Comparison of ENCODE assay signal across 8 mouse cellular contexts in genomic region chr9:14613308-14614204, GRCm38 (mm10). TPM values are rescaled to one million over a fixed set of nuclear protein-coding genes. Genes with fewer than 3 reads are reported as not detected.
DNase-seq lines count a peak whose midpoint lies in the region; ATAC-seq lines count a peak whose summit lies in the region.

No protein-coding gene starts in this region.

- peak; percentile 25 for DNase-seq in adrenal gland, postnatal 14 days
- DNase-seq in adrenal gland, postnatal 4 days (ENCODE audit: low spot score in 2 of 2), result no peak
- peak; percentile 50 for DNase-seq in adipocyte (ENCODE audit: low spot score)
- no peak for DNase-seq in hindbrain, embryonic 11.5 days (ENCODE audit: low spot score)
- no peak for DNase-seq in ovary, postnatal 10 days (ENCODE audit: low spot score)
- no peak for DNase-seq in urinary bladder, postnatal 25 days (ENCODE audit: low spot score)

- peak overlapping the region; percentile 67 for H3K27ac ChIP-seq in hindbrain, embryonic 11.5 days (ENCODE audit: low read depth, low read length)
- peak overlapping the region; percentile 6; the same call in 1 of the 2 replicates for H3K27ac ChIP-seq in liver, embryonic 15.5 days (replicated peaks)

- no peaks in the 10 kb centered on the region for H3K36me3 ChIP-seq in hindbrain, embryonic 11.5 days (ENCODE audit: control insufficient read depth, insufficient read depth, low read length)
- H3K36me3 ChIP-seq in liver, embryonic 15.5 days (replicated peaks), result no peaks in the 10 kb centered on the region

- no peaks in the 10 kb centered on the region for H3K9me3 ChIP-seq in hindbrain, embryonic 11.5 days (ENCODE audit: control insufficient read depth, low read length)
- H3K9me3 ChIP-seq in liver, embryonic 15.5 days (replicated peaks), result no peaks in the 10 kb centered on the region

- H3K4me1 ChIP-seq in hindbrain, embryonic 11.5 days (replicated peaks; ENCODE audit: control insufficient read depth, insufficient read depth, low read length), result peaks cover 12% of the 10 kb centered on the region; the same call in 1 of the 2 replicates
- H3K4me1 ChIP-seq in liver, embryonic 15.5 days (replicated peaks), result 0 out of 2 replicates have a peak, but pooled peaks cover 2% of the 10 kb centered on the region

- peak overlapping the region; percentile 97 for H3K9ac ChIP-seq in hindbrain, embryonic 11.5 days (ENCODE audit: low read depth, low read length)
- peak overlapping the region; percentile 31; the same call in 1 of the 2 replicates for H3K9ac ChIP-seq in liver, embryonic 15.5 days

- H3K4me3 ChIP-seq in hindbrain, embryonic 11.5 days (ENCODE audit: low read depth, low read length), result peak overlapping the region; percentile 88
- peak overlapping the region; percentile 48 for H3K4me3 ChIP-seq in liver, embryonic 15.5 days (replicated peaks)

- peak overlapping the region; percentile 70 for H3K4me2 ChIP-seq in hindbrain, embryonic 11.5 days (replicated peaks; ENCODE audit: low read depth, low read length)
- peak overlapping the region; percentile 54 for H3K4me2 ChIP-seq in liver, embryonic 15.5 days

- H3K27me3 ChIP-seq in hindbrain, embryonic 11.5 days (ENCODE audit: control insufficient read depth, insufficient read depth, low read length), result no peaks in the 10 kb centered on the region
- H3K27me3 ChIP-seq in liver, embryonic 15.5 days, result peaks cover 42% of the 10 kb centered on the region

- 10% methylated on average over 15 of the region's 15 CpGs for WGBS in hindbrain, embryonic 11.5 days
- WGBS in liver, embryonic 15.5 days (ENCODE audit: insufficient replicate concordance), result 13% methylated on average over 15 of the region's 15 CpGs

- ATAC-seq in hindbrain, embryonic 11.5 days (ENCODE audit: low FRiP score), result peak; percentile 20; the same call in 1 of the 2 replicates
- no peak for ATAC-seq in liver, embryonic 15.5 days (ENCODE audit: insufficient read depth)
- ATAC-seq in erythroid progenitor cell, adult 5-6 weeks (replicated peaks; ENCODE audit: low FRiP score, poor library complexity, severe bottlenecking), result no peak

RNA-seq across cellular contexts. Expression of gene Amotl1, which starts 31.3 kb away (rescaled TPM):
- 33.3 and 36.4 TPM in 2 replicates for total RNA-seq in adrenal gland, postnatal 14 days (2021)
- 10 to 100 TPM; 61.9 to 68.5 TPM for total RNA-seq in adrenal gland, postnatal 4 days (2021)
- polyA plus RNA-seq in hindbrain, embryonic 11.5 days (2014; fragmentation: Nextera tagmentation; extraction: Ambion mirVana), result 15.7 and 17.9 TPM in 2 replicates
- 1.8 and 2.1 TPM in 2 replicates for polyA plus RNA-seq in liver, embryonic 15.5 days (2015; fragmentation: Nextera tagmentation; extraction: Ambion mirVana)
- not detected in 2 replicates for total RNA-seq in erythroid progenitor cell, adult 5-6 weeks (2015; ENCODE audit: low replicate concordance)
- total RNA-seq in erythroid progenitor cell, adult 5-6 weeks (2017; ENCODE audit: low replicate concordance), result 0.13 and 0.53 TPM in 2 replicates

Comparison
In these comparisons a context has a peak if more than half of its experiments do, and no peak if none do; other contexts are left out.
1. DNase-seq: peak in adrenal gland, postnatal 14 days (single experiment) and adipocyte (single experiment); none in adrenal gland, postnatal 4 days (0 of 2), hindbrain, embryonic 11.5 days (single experiment), ovary, postnatal 10 days (single experiment) and urinary bladder, postnatal 25 days (single experiment).
2. RNA of gene Amotl1, which starts 31.3 kb away (total RNA-seq): 61.9 to 68.5 TPM in adrenal gland, postnatal 4 days and 33.3 to 36.4 TPM in adrenal gland, postnatal 14 days; 0.13 to 0.53 TPM in erythroid progenitor cell, adult 5-6 weeks; every median in the first group is over 10 times any median in the second.